Mouse (Mus musculus) kidney, adult 2 months (tissue): ENCODE results near the gene Zfand5.

Experiments used
- CTCF ChIP-seq: fragments of 200-500 bp; conservative IDR thresholded peaks from 2 replicates; pipeline ENCODE4 v1.5.1; 2011; ENCODE audit warnings: low read depth, mild to moderate bottlenecking, control low read depth, low read length, moderate library complexity, mixed read lengths; ENCODE audit not compliant: insufficient read depth, insufficient read length
- POLR2A ChIP-seq: fragments of 200-500 bp; IDR thresholded peaks from one replicate; pipeline ENCODE4 v1.6.1; 2011; ENCODE audit warnings: low read depth, low read length, control low read depth

DNA sequence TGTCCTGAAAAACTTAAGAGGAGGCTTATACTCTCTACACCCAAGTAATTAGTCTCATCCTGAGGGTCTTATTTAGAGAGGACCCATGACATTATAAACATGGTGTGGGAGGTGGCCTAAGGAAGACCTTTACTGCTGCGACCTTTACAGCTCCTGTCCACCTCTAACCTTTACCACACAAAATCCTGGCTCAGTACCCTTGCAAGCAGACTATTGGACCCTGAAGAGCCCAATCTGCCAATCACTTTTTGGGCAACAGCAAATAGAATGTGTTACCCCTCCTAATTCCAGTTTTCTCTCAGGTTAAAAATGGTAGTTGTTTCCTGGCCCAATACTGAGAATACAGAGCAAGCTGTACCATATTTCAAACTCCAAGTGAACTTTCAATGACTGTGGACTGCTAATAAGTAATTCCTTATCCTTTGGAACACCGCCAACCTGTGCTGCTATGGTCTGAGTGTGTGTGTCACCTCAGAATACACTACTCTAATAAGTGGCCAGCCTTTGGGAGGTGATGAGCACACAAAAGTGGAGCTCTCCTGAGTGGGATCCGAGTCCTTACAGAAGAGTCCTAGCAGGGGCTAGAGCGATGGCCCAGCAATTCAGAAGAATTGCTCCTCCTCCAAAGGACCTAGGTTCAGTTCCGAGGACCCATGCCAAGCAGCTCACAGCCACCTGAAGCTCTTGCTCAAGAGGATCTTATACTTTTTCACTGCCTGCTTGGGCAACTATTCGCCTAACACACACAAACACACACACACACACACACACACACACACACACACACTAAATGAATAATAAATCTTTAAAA is 58.4 kb downstream of the Zfand5 start:
- TF ChIP-seq CTCF, result no peak
- no peak for TF ChIP-seq POLR2A
